Mouse (Mus musculus) spleen, adult 2 months (tissue): Measurements from ENCODE around the gene Acp5. TPM values are rescaled to one million over a fixed set of nuclear protein-coding genes. Genes with fewer than 3 reads are reported as not detected.

Experiments used
- DNase-seq, 2 experiments: peaks; one replicate each; pipeline versions ENCODE4 v3.0.0 to v3.0.0-alpha.2; 2012 to 2021; ENCODE audit warnings: low spot score in 2 of 2, low read depth in 1 of 2
- H3K27ac ChIP-seq: fragments of 200-500 bp; 2 replicates; pipeline ENCODE4 v1.5.1; 2012; ENCODE audit warnings: low read length, inconsistent platforms; ENCODE audit not compliant: insufficient read depth
- H3K27me3 ChIP-seq: fragments of 200-500 bp; 2 replicates; pipeline ENCODE4 v1.6.1; 2012; ENCODE audit warnings: mild to moderate bottlenecking, moderate library complexity, low read length, inconsistent platforms; ENCODE audit not compliant: control insufficient read depth, insufficient read depth
- H3K36me3 ChIP-seq: fragments of 200-500 bp; 2 replicates; pipeline ENCODE4 v1.6.1; 2012; ENCODE audit warnings: mild to moderate bottlenecking, low read length, inconsistent platforms; ENCODE audit not compliant: control insufficient read depth, insufficient read depth
- H3K4me1 ChIP-seq: fragments of 200-500 bp; 2 replicates; pipeline ENCODE4 v1.6.1; 2011; ENCODE audit warnings: inconsistent platforms; ENCODE audit not compliant: control insufficient read depth, insufficient read depth, insufficient read length
- H3K4me3 ChIP-seq: fragments of 200-500 bp; 2 replicates; pipeline ENCODE4 v1.5.1; 2011; ENCODE audit warnings: mild to moderate bottlenecking, inconsistent platforms; ENCODE audit not compliant: insufficient read depth, insufficient read length; ENCODE audit errors: extremely low read depth
- CTCF ChIP-seq: fragments of 200-500 bp; IDR thresholded peaks from 2 replicates; pipeline ENCODE4 v1.5.1; 2011; ENCODE audit warnings: mild to moderate bottlenecking, inconsistent platforms; ENCODE audit not compliant: insufficient read depth, insufficient read length, insufficient replicate concordance; ENCODE audit errors: extremely low read depth
- POLR2A ChIP-seq: fragments of 200-500 bp; IDR thresholded peaks from 2 replicates; pipeline ENCODE4 v1.6.1; 2011; ENCODE audit warnings: low read depth, low read length, inconsistent platforms
- WGBS: fragments of 180-500 bp; shearing (Covaris S2); methylation state at CpG from one replicate; pipeline ENCODE4 v1.1.7; 2018; 5-methylcytosine and 5-hydroxymethylcytosine counted together
- polyA plus RNA-seq: library from polyadenylated mRNA; depleted of rRNA; stranded (reverse); fragments of >200 nt; gene quantifications from 2 replicates; pipeline ENCODE4 v1.2.3, GENCODE M21; 2012

Acp5 gene
- polyA plus RNA-seq, 1 experiment, result 340 TPM

DNA sequence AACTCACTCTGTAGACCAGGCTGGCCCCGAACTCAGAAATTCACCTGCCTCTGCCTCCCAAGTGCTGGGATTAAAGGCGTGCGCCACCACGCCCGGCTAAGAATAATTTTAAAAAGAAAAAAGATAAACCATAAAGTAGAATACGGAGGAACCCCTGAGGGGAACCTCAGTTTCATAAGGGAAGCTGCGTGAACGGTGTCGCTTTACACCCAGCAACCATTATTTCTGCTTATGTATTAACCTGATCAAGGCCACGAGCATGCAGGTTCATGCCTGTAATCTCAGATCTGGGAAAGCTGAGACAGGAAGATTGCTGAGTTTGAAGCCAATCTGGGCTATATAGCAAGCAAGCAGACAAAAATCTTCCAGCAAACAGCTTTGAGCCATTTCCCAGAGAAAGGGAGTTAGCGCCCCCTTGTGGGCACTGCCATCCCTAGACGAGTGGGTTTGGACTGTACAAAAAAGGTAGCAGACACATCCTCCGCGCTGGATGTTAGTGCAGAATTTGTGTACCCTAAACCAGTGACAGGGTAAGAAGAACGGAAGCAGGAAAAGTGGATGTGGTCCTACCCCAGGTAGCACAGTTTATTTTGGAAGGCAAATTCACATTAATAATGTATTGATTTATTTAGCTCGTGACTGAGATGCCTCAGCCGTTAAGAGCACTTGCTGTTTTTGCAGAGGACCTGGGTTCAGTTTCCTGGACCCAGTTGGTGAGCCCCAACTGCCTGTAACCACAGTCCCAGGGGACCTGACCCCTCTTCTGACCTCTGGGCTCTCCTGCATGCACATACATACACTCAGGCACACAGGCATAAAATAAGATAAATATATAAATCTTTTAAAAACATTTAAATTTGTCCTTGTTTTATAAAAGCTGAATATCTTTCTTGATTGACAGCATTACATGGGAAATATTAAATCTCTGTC, 7.9 kb upstream of the Acp5 start:
- Histone ChIP-seq H3K27ac (peak overlapping the region; percentile 74; the same call in 1 of the 2 replicates), H3K27me3 (no peaks in the 10 kb centered on the region), H3K4me1 (no peaks in the 10 kb centered on the region; the same call in 1 of the 2 replicates), H3K4me3 (no peak overlapping the region), H3K36me3 (no peaks in the 10 kb centered on the region)
- 20% methylated on average over 17 of the region's 17 CpGs for WGBS
- TF ChIP-seq POLR2A (no peak), CTCF (peak; percentile 81; the same call in 1 of the 2 replicates)
- DNase-seq, result peak; percentile 78 to 86

DNA sequence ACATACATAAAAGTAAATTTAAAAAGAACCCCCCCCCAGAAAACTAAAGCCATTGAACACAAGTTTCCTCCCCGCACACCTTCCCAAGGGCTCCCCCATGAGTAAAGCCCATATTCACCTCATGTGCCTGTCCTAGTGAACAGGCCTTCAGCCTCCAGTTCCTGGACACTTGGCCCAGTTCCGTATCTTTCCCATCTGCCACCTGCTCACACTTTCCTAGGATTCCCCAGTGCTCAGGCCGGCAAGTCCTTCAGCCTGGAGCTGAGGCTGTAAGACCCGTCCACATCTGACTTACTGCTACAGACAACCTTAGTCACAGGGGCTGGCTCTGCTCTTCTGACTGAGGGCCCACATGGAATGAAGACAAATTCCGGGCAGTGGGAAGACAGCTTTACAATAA, 4.2 kb upstream of the Acp5 start:
- 96% methylated on average over 5 of the region's 5 CpGs for WGBS
- no peak for TF ChIP-seq CTCF
- H3K36me3 ChIP-seq, result no peaks in the 10 kb centered on the region
- no peak overlapping the region for H3K4me3 ChIP-seq
- H3K27me3 ChIP-seq, result no peaks in the 10 kb centered on the region
- H3K27ac ChIP-seq, result no peak overlapping the region
- DNase-seq, result no peak
- peaks cover 4% of the 10 kb centered on the region; the same call in 1 of the 2 replicates for H3K4me1 ChIP-seq

DNA sequence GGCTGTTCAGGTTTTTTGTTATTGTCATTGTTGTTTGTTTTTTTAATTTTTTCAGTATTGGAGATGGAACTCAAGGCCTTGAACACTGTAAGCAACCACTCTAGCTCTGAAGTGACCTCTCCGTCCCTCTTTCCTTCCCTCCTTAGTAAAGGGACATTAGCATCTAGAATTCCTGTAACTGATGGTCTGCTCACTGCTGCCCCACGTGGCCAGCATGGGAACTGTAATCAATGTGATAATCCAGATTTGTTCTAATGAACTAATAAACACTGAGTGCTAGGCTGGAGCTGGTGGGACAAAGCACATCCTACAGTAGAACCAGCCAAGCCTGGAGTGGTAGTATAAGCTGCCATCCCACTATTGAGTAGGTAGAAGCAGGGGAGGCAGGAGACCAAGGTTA, 3.0 kb upstream of the Acp5 start:
- WGBS, result 35% methylated on average over 2 of the region's 2 CpGs
- Histone ChIP-seq H3K36me3 (no peaks in the 10 kb centered on the region), H3K27ac (no peak overlapping the region), H3K4me3 (no peak overlapping the region), H3K27me3 (no peaks in the 10 kb centered on the region), H3K4me1 (peaks cover 12% of the 10 kb centered on the region; the same call in 1 of the 2 replicates)
- TF ChIP-seq POLR2A (no peak), CTCF (peak; percentile 52; the same call in 1 of the 2 replicates)
- DNase-seq, result no peak

DNA sequence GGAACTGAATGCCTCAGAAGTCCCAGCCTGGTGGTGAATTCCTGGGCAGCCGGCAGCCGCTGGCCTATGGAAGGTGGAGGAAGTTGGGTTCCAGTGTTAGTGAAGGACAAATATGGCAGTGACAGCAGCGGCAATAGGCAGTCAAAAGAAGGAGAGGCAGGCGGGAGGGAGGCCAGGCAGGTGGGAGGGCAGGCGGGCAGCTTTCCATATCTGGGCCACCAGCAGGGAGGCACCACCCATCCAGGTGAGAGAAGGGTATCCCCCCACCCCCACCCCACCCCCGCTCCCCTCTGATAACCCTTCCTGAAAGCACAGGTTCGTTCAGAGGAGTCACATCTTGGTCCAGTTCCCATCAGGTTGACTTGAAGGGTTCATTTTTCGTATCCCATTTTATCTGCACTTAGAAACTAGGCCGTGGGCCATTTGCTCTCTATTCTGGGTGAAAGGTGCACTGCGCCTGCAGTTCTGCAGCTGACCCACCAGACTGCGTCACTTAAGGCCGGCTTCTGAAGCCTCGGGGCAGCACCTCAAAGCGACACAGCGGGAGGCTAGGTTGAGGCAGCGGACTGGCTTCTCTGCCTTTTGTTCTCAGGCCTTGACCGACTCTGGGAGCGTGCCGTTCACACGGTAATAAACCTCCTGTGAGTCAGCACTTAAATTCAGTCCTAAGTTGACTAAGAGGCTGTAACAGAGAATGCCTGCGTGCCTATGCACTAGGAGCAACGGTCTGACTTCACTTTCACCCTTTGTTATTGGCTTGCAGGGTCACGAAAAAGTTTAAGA, 1.4 kb upstream of the Acp5 start:
- TF ChIP-seq CTCF (no peak), POLR2A (no peak)
- H3K4me1 ChIP-seq, result peaks cover 16% of the 10 kb centered on the region; the same call in 1 of the 2 replicates
- H3K4me3 ChIP-seq, result no peak overlapping the region
- DNase-seq, result no peak
- WGBS, result 77% methylated on average over 23 of the region's 23 CpGs
- no peaks in the 10 kb centered on the region for H3K36me3 ChIP-seq
- no peaks in the 10 kb centered on the region for H3K27me3 ChIP-seq
- H3K27ac ChIP-seq, result peak overlapping the region; percentile 77

DNA sequence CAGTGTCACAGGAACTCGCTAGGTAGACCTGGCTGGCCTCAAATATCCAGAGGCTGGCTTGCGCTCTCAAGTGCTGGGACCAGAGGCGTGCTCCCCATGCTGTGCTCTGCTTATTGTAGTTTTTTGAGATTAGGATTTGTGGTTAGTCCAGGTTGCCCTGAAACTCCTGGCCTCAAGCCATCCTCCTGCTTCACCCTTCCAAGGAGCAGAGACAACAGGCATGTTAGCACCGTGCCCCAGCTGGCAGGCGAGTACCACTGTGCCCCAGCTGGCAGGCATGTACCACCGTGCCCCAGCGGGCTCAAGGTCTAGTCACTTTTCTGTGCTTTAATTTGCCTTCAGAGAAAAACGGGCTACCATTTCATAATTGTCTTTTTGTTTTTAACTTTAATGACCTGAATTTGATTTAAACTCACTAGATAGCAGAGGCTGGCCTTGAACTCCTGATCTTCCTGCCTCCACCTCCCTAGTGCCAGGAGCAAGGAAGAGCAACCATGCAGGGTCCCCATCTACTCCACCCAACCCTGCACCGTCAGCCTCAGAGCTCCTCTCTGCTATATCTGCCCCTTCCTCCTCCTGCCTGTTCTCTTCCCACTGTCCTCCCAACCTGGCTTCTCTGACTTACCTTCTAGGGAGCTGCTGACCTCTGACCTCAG, 395 bp downstream of the Acp5 start:
- DNase-seq, result no peak
- peak overlapping the region; percentile 77 for H3K27ac ChIP-seq

DNA sequence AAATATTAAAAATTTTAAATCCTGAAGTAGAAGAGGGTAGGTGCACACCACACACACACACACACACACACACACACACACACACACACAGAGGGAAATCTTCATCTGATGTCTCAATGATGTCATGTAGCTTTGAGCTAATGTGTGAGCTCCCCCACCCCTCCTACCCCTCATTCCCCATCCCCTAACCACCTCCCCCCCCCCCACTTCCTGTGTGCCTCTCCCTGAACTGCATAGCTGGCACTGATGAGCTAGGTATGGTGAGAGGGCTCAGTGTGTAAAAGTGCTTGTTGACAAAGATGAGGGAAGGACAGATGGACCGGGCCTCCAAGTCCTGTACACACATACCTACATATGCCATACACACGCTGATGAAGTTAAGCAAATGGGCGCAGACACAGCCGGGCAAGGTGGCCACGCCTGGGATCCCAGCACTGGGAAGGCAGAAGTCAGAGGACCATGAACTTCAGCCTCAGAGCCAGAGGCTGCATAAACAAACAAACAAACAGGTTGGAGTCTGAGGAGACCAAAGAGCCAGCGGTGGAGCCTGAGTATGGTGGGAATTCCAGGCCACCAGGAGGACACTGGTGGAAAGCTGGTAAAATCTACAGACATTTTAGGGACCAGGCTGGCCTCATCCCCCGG, 1.1 kb downstream of the Acp5 start:
- peaks cover 26% of the 10 kb centered on the region; the same call in 1 of the 2 replicates for H3K4me1 ChIP-seq
- no peaks in the 10 kb centered on the region for H3K36me3 ChIP-seq
- H3K27me3 ChIP-seq, result no peaks in the 10 kb centered on the region
- peak overlapping the region; percentile 77 for H3K27ac ChIP-seq
- WGBS, result 78% methylated on average over 7 of the region's 7 CpGs
- no peak for DNase-seq
- H3K4me3 ChIP-seq, result no peak overlapping the region
- TF ChIP-seq POLR2A (no peak), CTCF (no peak)

More for the DNA sequence above, 395 bp downstream of the Acp5 start:
- no peak overlapping the region; the same call in 1 of the 2 replicates for H3K4me3 ChIP-seq
- TF ChIP-seq POLR2A, result no peak
- no peak for TF ChIP-seq CTCF
- H3K36me3 ChIP-seq, result no peaks in the 10 kb centered on the region
- H3K27me3 ChIP-seq, result no peaks in the 10 kb centered on the region
- 69% methylated on average over 9 of the region's 9 CpGs for WGBS
- H3K4me1 ChIP-seq, result peaks cover 23% of the 10 kb centered on the region; the same call in 1 of the 2 replicates
